Mouse (Mus musculus): ENCODE measurements around the gene Dus3l. TPM values are rescaled to one million over a fixed set of nuclear protein-coding genes. Genes with fewer than 3 reads are reported as not detected.

Gene Dus3l
- polyA plus RNA-seq, 1 experiment: 157 TPM

- Histone ChIP-seq H3K4me3 (ENCODE audit: control insufficient read depth, insufficient read depth, low read length) (no peak overlapping the region), H3K4me1 (replicated peaks; ENCODE audit: control insufficient read depth, insufficient read depth, low read length) (peaks cover 16% of the 10 kb centered on the region), H3K36me3 (ENCODE audit: control insufficient read depth, insufficient read depth, low read length) (no peaks in the 10 kb centered on the region), H3K27me3 (ENCODE audit: control insufficient read depth, insufficient read depth, low read length) (no peaks in the 10 kb centered on the region), H3K27ac (ENCODE audit: control insufficient read depth, insufficient read depth, low read length) (no peak overlapping the region)
- TF ChIP-seq CTCF (IDR thresholded peaks at IDR 0.05; ENCODE audit: borderline replicate concordance, control insufficient read depth, extremely low read depth, insufficient read depth, low read length, poor library complexity): no peak
- no peak for TF ChIP-seq POLR2A (IDR thresholded peaks at IDR 0.05; ENCODE audit: control insufficient read depth, extremely low read depth, insufficient read depth, low read length, poor library complexity)
- DNase-seq: no peak
- 62% methylated on average over 24 of the region's 24 CpGs for WGBS
These were observed 49.9 kb downstream of the Dus3l start for GRCm38 (mm10) chr17:56814316-56815056.

- TF ChIP-seq CTCF (IDR thresholded peaks at IDR 0.05; ENCODE audit: borderline replicate concordance, control insufficient read depth, extremely low read depth, insufficient read depth, low read length, poor library complexity) (no peak), POLR2A (IDR thresholded peaks at IDR 0.05; ENCODE audit: control insufficient read depth, extremely low read depth, insufficient read depth, low read length, poor library complexity) (no peak)
- no peak for DNase-seq
- Histone ChIP-seq H3K27ac (ENCODE audit: control insufficient read depth, insufficient read depth, low read length) (no peak overlapping the region), H3K4me1 (replicated peaks; ENCODE audit: control insufficient read depth, insufficient read depth, low read length) (peaks cover 19% of the 10 kb centered on the region), H3K27me3 (ENCODE audit: control insufficient read depth, insufficient read depth, low read length) (no peaks in the 10 kb centered on the region), H3K36me3 (ENCODE audit: control insufficient read depth, insufficient read depth, low read length) (no peaks in the 10 kb centered on the region), H3K4me3 (ENCODE audit: control insufficient read depth, insufficient read depth, low read length) (no peak overlapping the region)
- 96% methylated on average over 3 of the region's 3 CpGs for WGBS
These were observed 50.4 kb downstream of the Dus3l start for GRCm38 (mm10) chr17:56815057-56815345.

GRCm38 (mm10) chr17:56818067-56818636, 53.6 kb downstream of the Dus3l start:
- no peaks in the 10 kb centered on the region for H3K27me3 ChIP-seq (ENCODE audit: control insufficient read depth, insufficient read depth, low read length)
- H3K36me3 ChIP-seq (ENCODE audit: control insufficient read depth, insufficient read depth, low read length): no peaks in the 10 kb centered on the region
- 72% methylated on average over 11 of the region's 11 CpGs for WGBS
- H3K4me1 ChIP-seq (replicated peaks; ENCODE audit: control insufficient read depth, insufficient read depth, low read length): peaks cover 17% of the 10 kb centered on the region
- H3K4me3 ChIP-seq (ENCODE audit: control insufficient read depth, insufficient read depth, low read length): no peak overlapping the region
- H3K27ac ChIP-seq (ENCODE audit: control insufficient read depth, insufficient read depth, low read length): no peak overlapping the region
- TF ChIP-seq CTCF (IDR thresholded peaks at IDR 0.05; ENCODE audit: borderline replicate concordance, control insufficient read depth, extremely low read depth, insufficient read depth, low read length, poor library complexity) (no peak), POLR2A (IDR thresholded peaks at IDR 0.05; ENCODE audit: control insufficient read depth, extremely low read depth, insufficient read depth, low read length, poor library complexity) (no peak)
- no peak for DNase-seq

GRCm38 (mm10) chr17:56819032-56819545, 54.5 kb downstream of the Dus3l start:
- 30% methylated on average over 6 of the region's 6 CpGs for WGBS
- Histone ChIP-seq H3K36me3 (ENCODE audit: control insufficient read depth, insufficient read depth, low read length) (no peaks in the 10 kb centered on the region), H3K4me1 (replicated peaks; ENCODE audit: control insufficient read depth, insufficient read depth, low read length) (peaks cover 17% of the 10 kb centered on the region), H3K4me3 (ENCODE audit: control insufficient read depth, insufficient read depth, low read length) (no peak overlapping the region), H3K27me3 (ENCODE audit: control insufficient read depth, insufficient read depth, low read length) (no peaks in the 10 kb centered on the region), H3K27ac (ENCODE audit: control insufficient read depth, insufficient read depth, low read length) (peak overlapping the region; percentile 57; the same call in 1 of the 2 replicates)
- TF ChIP-seq CTCF (IDR thresholded peaks at IDR 0.05; ENCODE audit: borderline replicate concordance, control insufficient read depth, extremely low read depth, insufficient read depth, low read length, poor library complexity): no peak
- no peak for TF ChIP-seq POLR2A (IDR thresholded peaks at IDR 0.05; ENCODE audit: control insufficient read depth, extremely low read depth, insufficient read depth, low read length, poor library complexity)
- no peak for DNase-seq

Other genes with a start within 250 kb of the Dus3l start
- gene Gm20219, start 210.4 kb upstream of the Dus3l start, polyA plus RNA-seq (2012; rRNA removed): 10.6 and 13.1 TPM in 2 replicates
- 196 and 199 TPM in 2 replicates for gene Safb2, start 180.2 kb upstream of the Dus3l start, polyA plus RNA-seq (2012; rRNA removed)
- gene Safb, start 179.9 kb upstream of the Dus3l start, polyA plus RNA-seq (2012; rRNA removed): 196 and 222 TPM in 2 replicates
- gene 2410015M20Rik, start 155.0 kb upstream of the Dus3l start, polyA plus RNA-seq (2012; rRNA removed): 117 and 145 TPM in 2 replicates
- 3,463 and 3,864 TPM in 2 replicates for gene Rpl36, start 151.3 kb upstream of the Dus3l start, polyA plus RNA-seq (2012; rRNA removed)
- 74.5 and 82.6 TPM in 2 replicates for gene Lonp1, start 137.9 kb upstream of the Dus3l start, polyA plus RNA-seq (2012; rRNA removed)
- 0.50 and 0.51 TPM in 2 replicates for gene Catsperd, start 136.6 kb upstream of the Dus3l start, polyA plus RNA-seq (2012; rRNA removed)
- gene Ranbp3, start 91.5 kb upstream of the Dus3l start, polyA plus RNA-seq (2012; rRNA removed): 187 and 191 TPM in 2 replicates
- 601 and 855 TPM in 2 replicates for gene Ndufa11, start 47.0 kb upstream of the Dus3l start, polyA plus RNA-seq (2012; rRNA removed)
- 52.3 and 58.9 TPM in 2 replicates for gene Vmac, start 46.7 kb upstream of the Dus3l start, polyA plus RNA-seq (2012; rRNA removed)
- 37.6 and 44.4 TPM in 2 replicates for gene Nrtn, start 7.2 kb upstream of the Dus3l start, polyA plus RNA-seq (2012; rRNA removed)
- gene Prr22, start 5.5 kb downstream of the Dus3l start, polyA plus RNA-seq (2012; rRNA removed): 4.1 and 4.5 TPM in 2 replicates
- 31.3 and 44.2 TPM in 2 replicates for gene Rfx2, start 66.3 kb downstream of the Dus3l start, polyA plus RNA-seq (2012; rRNA removed)
- 0.11 TPM in 1 of 2 replicates, not detected in the other for gene Acsbg2, start 109.7 kb downstream of the Dus3l start, polyA plus RNA-seq (2012; rRNA removed)
- gene 1700061G19Rik, start 110.7 kb downstream of the Dus3l start, polyA plus RNA-seq (2012; rRNA removed): 0.10 and 0.19 TPM in 2 replicates
- gene Mllt1, start 170.7 kb downstream of the Dus3l start, polyA plus RNA-seq (2012; rRNA removed): 134 and 135 TPM in 2 replicates
- 0.14 and 0.32 TPM in 2 replicates for gene Acer1, start 217.4 kb downstream of the Dus3l start, polyA plus RNA-seq (2012; rRNA removed)
- 131 and 144 TPM in 2 replicates for gene Clpp, start 225.5 kb downstream of the Dus3l start, polyA plus RNA-seq (2012; rRNA removed)
- 26.7 and 32.2 TPM in 2 replicates for gene Alkbh7, start 232.6 kb downstream of the Dus3l start, polyA plus RNA-seq (2012; rRNA removed)
- gene Pspn, start 235.3 kb downstream of the Dus3l start, polyA plus RNA-seq (2012; rRNA removed): not detected in 2 replicates
- gene Gtf2f1, start 246.5 kb downstream of the Dus3l start, polyA plus RNA-seq (2012; rRNA removed): 40.8 and 42.9 TPM in 2 replicates
- gene Gm17949, start 246.7 kb downstream of the Dus3l start, polyA plus RNA-seq (2012; rRNA removed): 0.08 TPM in 1 of 2 replicates, not detected in the other